Mouse (Mus musculus): ENCODE measurements around the gene Atg4a.

DNA sequence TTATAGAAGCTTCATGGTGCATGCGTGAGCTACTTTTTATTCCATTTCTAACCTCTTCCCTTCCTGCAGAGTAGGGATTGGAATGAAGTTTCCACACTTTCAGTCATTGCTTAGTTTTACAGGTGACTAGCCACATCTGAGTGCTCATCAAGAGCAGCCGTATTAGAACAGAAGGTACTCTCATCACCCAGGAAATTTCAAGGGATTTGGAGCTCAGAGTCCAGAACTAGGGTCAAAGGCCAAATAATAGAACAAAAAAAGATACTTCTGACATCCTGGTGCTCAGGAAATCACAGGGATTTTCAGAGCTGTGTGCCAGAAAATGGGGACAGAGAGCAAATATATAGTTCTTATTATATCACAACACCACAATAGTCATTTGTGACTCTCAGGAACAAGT, 28.5 kb downstream of the Atg4a start:
- no peak for TF ChIP-seq FLI1 (IDR thresholded peaks at IDR 0.05; ENCODE audit: low read length)
- TF ChIP-seq GATA1 (IDR thresholded peaks at IDR 0.05; ENCODE audit: borderline replicate concordance, low read length) = no peak
